ENCODE assay signal across 8 mouse cellular contexts in genomic region chr1:161035281-161035785, GRCm38 (mm10). TPM values are rescaled to one million over a fixed set of nuclear protein-coding genes. Genes with fewer than 3 reads are reported as not detected.
DNase-seq lines count a peak whose midpoint lies in the region; ATAC-seq and TF ChIP-seq lines count a peak whose summit lies in the region.

No protein-coding gene starts in this region.

- H3K79me2 ChIP-seq in liver, adult 2 months (ENCODE audit: control insufficient read depth, insufficient read depth, low read length) = no peaks in the 10 kb centered on the region

- ATAC-seq in forebrain, postnatal 0 days = peak; percentile 46
- peak; percentile 26 for ATAC-seq in neural tube, embryonic 12.5 days (ENCODE audit: low FRiP score, low read depth)

- peak overlapping the region; percentile 89 for H3K27ac ChIP-seq in forebrain, postnatal 0 days (ENCODE audit: low read depth, low read length)
- H3K27ac ChIP-seq in liver, adult 2 months (replicated peaks; ENCODE audit: insufficient read depth, low read depth, low read length) = peak overlapping the region; percentile 83
- H3K27ac ChIP-seq in neural tube, embryonic 12.5 days = peak overlapping the region; percentile 60; the same call in 1 of the 2 replicates

- peak; percentile 28 for DNase-seq in gastrocnemius, postnatal 14 days
- no peak for DNase-seq in gastrocnemius, adult 18-20 months (ENCODE audit: low spot score)
- DNase-seq in thymus, postnatal 4 days = peak; percentile 66
- no peak for DNase-seq in thymus, adult 18-20 months
- DNase-seq in forebrain, postnatal 0 days = no peak
- peak; percentile 31 for DNase-seq in liver, adult 2 months (ENCODE audit: extremely low read depth, low read depth, low spot score)
- no peak for DNase-seq in urinary bladder, adult 2 months (ENCODE audit: low spot score)

- intact Hi-C loops in gastrocnemius, postnatal 14 days (cut with DNase I; ENCODE audit: low total_unique reads) = no loop called here

- peak overlapping the region; percentile 77 for H3K9ac ChIP-seq in forebrain, postnatal 0 days
- peak overlapping the region; percentile 85 for H3K9ac ChIP-seq in liver, adult 2 months (ENCODE audit: low read depth, low read length)
- peak overlapping the region; percentile 83 for H3K9ac ChIP-seq in neural tube, embryonic 12.5 days

- peaks cover 11% of the 10 kb centered on the region; the same call in 1 of the 2 replicates for H3K4me1 ChIP-seq in forebrain, postnatal 0 days (ENCODE audit: insufficient read depth)
- peaks cover 17% of the 10 kb centered on the region; the same call in 1 of the 2 replicates for H3K4me1 ChIP-seq in liver, adult 2 months (ENCODE audit: control insufficient read depth, insufficient read depth, low read length)
- peaks cover 18% of the 10 kb centered on the region for H3K4me1 ChIP-seq in neural tube, embryonic 12.5 days

- WGBS in forebrain, postnatal 0 days = under 1% methylated on average over 14 of the region's 14 CpGs
- WGBS in liver, adult 2 months = under 1% methylated on average over 14 of the region's 14 CpGs
- under 1% methylated on average over 14 of the region's 14 CpGs for WGBS in neural tube, embryonic 12.5 days

- TF ChIP-seq POLR2A in liver, adult 2 months (IDR thresholded peaks at IDR 0.05; ENCODE audit: extremely low read depth, insufficient read depth, low read length) = no peak

- H3K9me3 ChIP-seq in forebrain, postnatal 0 days (ENCODE audit: low read length) = no peaks in the 10 kb centered on the region
- H3K9me3 ChIP-seq in neural tube, embryonic 12.5 days = no peaks in the 10 kb centered on the region

- peaks cover 49% of the 10 kb centered on the region for H3K36me3 ChIP-seq in forebrain, postnatal 0 days (ENCODE audit: insufficient read depth)
- H3K36me3 ChIP-seq in liver, adult 2 months (ENCODE audit: control insufficient read depth, insufficient read depth, low read length) = peaks cover 33% of the 10 kb centered on the region
- H3K36me3 ChIP-seq in neural tube, embryonic 12.5 days = peaks cover 45% of the 10 kb centered on the region

- H3K4me3 ChIP-seq in forebrain, postnatal 0 days (ENCODE audit: low read depth, low read length) = peak overlapping the region; percentile 88
- H3K4me3 ChIP-seq in liver, adult 2 months (ENCODE audit: insufficient read depth, low read depth, low read length) = peak overlapping the region; percentile 70
- peak overlapping the region; percentile 83 for H3K4me3 ChIP-seq in neural tube, embryonic 12.5 days

- peak overlapping the region; percentile 84 for H3K4me2 ChIP-seq in forebrain, postnatal 0 days (ENCODE audit: low read depth)
- peak overlapping the region; percentile 72 for H3K4me2 ChIP-seq in neural tube, embryonic 12.5 days (replicated peaks)

- no peak for TF ChIP-seq CTCF in forebrain, postnatal 0 days (IDR thresholded peaks at IDR 0.05; ENCODE audit: low read depth)
- no peak for TF ChIP-seq CTCF in liver, adult 2 months (IDR thresholded peaks at IDR 0.05; ENCODE audit: low read depth, low read length)

- no peaks in the 10 kb centered on the region for H3K27me3 ChIP-seq in forebrain, postnatal 0 days (ENCODE audit: insufficient read depth, low read length)
- H3K27me3 ChIP-seq in liver, adult 2 months (ENCODE audit: control insufficient read depth, insufficient read depth, low read length) = no peaks in the 10 kb centered on the region
- H3K27me3 ChIP-seq in neural tube, embryonic 12.5 days (replicated peaks) = no peaks in the 10 kb centered on the region

RNA-seq across cellular contexts. Expression of gene Zbtb37, which starts 0.7 kb away (rescaled TPM):
- 1 to 10 TPM; 4.6 to 9.1 TPM for total RNA-seq in gastrocnemius, postnatal 14 days (2021)
- total RNA-seq in gastrocnemius, adult 18-20 months (2021) = 1 to 10 TPM; 7.3 to 7.6 TPM
- total RNA-seq in forebrain, postnatal 0 days (2014; rRNA removed) = 19.7 and 30.2 TPM in 2 replicates
- 3.7 and 7.9 TPM in 2 replicates for polyA plus RNA-seq in forebrain, postnatal 0 days (2015; fragmentation: Nextera tagmentation; extraction: Ambion mirVana)
- 4.3 and 4.4 TPM in 2 replicates for total RNA-seq in liver, adult 2 months (2014; rRNA removed)
- 0.33 and 0.97 TPM in 2 replicates for polyA plus RNA-seq in liver, adult 2 months (2012; rRNA removed)
- 8.7 and 10.3 TPM in 2 replicates for polyA plus RNA-seq in neural tube, embryonic 12.5 days (2016; fragmentation: Nextera tagmentation; extraction: Ambion mirVana)
- 4.1 and 4.2 TPM in 2 replicates for polyA plus RNA-seq in urinary bladder, adult 2 months (2012; rRNA removed)

RNA-seq across cellular contexts. Expression of gene Dars2, which starts 35.1 kb away (rescaled TPM):
- total RNA-seq in gastrocnemius, postnatal 14 days (2021) = 10 to 100 TPM in 1 of 2 experiments, 1 to 10 TPM in 1; 9.9 to 10.2 TPM
- total RNA-seq in gastrocnemius, adult 18-20 months (2021) = 10 to 100 TPM; 12.3 to 14.5 TPM
- total RNA-seq in forebrain, postnatal 0 days (2014; rRNA removed) = 25.8 and 27.7 TPM in 2 replicates
- 28.9 and 29.3 TPM in 2 replicates for polyA plus RNA-seq in forebrain, postnatal 0 days (2015; fragmentation: Nextera tagmentation; extraction: Ambion mirVana)
- total RNA-seq in liver, adult 2 months (2014; rRNA removed) = 18.1 and 20.2 TPM in 2 replicates
- 11.4 and 13.9 TPM in 2 replicates for polyA plus RNA-seq in liver, adult 2 months (2012; rRNA removed)
- polyA plus RNA-seq in neural tube, embryonic 12.5 days (2016; fragmentation: Nextera tagmentation; extraction: Ambion mirVana) = 35.2 and 39.5 TPM in 2 replicates
- 17.0 and 17.9 TPM in 2 replicates for polyA plus RNA-seq in urinary bladder, adult 2 months (2012; rRNA removed)

RNA-seq across cellular contexts. Expression of gene Cenpl, which starts 35.2 kb away (rescaled TPM):
- 1 to 10 TPM; 1.2 to 1.4 TPM for total RNA-seq in gastrocnemius, postnatal 14 days (2021)
- total RNA-seq in gastrocnemius, adult 18-20 months (2021) = under 1 TPM; 0.34 to 0.66 TPM
- 1.7 and 2.6 TPM in 2 replicates for total RNA-seq in forebrain, postnatal 0 days (2014; rRNA removed)
- polyA plus RNA-seq in forebrain, postnatal 0 days (2015; fragmentation: Nextera tagmentation; extraction: Ambion mirVana) = 5.1 and 6.5 TPM in 2 replicates
- 7.0 and 9.5 TPM in 2 replicates for total RNA-seq in liver, adult 2 months (2014; rRNA removed)
- polyA plus RNA-seq in liver, adult 2 months (2012; rRNA removed) = 1.4 and 1.5 TPM in 2 replicates
- polyA plus RNA-seq in neural tube, embryonic 12.5 days (2016; fragmentation: Nextera tagmentation; extraction: Ambion mirVana) = 23.0 and 23.7 TPM in 2 replicates
- polyA plus RNA-seq in urinary bladder, adult 2 months (2012; rRNA removed) = 2.6 and 3.2 TPM in 2 replicates

RNA-seq across cellular contexts. Expression of gene Serpinc1, which starts 56.9 kb away (rescaled TPM):
- total RNA-seq in gastrocnemius, postnatal 14 days (2021) = under 1 TPM; 0.14 to 0.29 TPM
- total RNA-seq in gastrocnemius, adult 18-20 months (2021) = 1 to 10 TPM in 1 of 2 experiments, under 1 TPM in 1; 0.09 to 1.4 TPM
- total RNA-seq in forebrain, postnatal 0 days (2014; rRNA removed) = 0.10 and 0.15 TPM in 2 replicates
- polyA plus RNA-seq in forebrain, postnatal 0 days (2015; fragmentation: Nextera tagmentation; extraction: Ambion mirVana) = 1.2 and 2.3 TPM in 2 replicates
- total RNA-seq in liver, adult 2 months (2014; rRNA removed) = 3,274 and 4,209 TPM in 2 replicates
- polyA plus RNA-seq in liver, adult 2 months (2012; rRNA removed) = 4,695 and 5,808 TPM in 2 replicates
- 2.4 and 2.5 TPM in 2 replicates for polyA plus RNA-seq in neural tube, embryonic 12.5 days (2016; fragmentation: Nextera tagmentation; extraction: Ambion mirVana)
- polyA plus RNA-seq in urinary bladder, adult 2 months (2012; rRNA removed) = 0.22 and 0.27 TPM in 2 replicates

Comparison
In these comparisons a context has a peak if more than half of its experiments do, and no peak if none do; other contexts are left out.
1. DNase-seq: peak in gastrocnemius, postnatal 14 days (single experiment), thymus, postnatal 4 days (single experiment) and liver, adult 2 months (single experiment); none in gastrocnemius, adult 18-20 months (single experiment), thymus, adult 18-20 months (0 of 2), forebrain, postnatal 0 days (single experiment) and urinary bladder, adult 2 months (single experiment).
2. Peak in every context shown above with its lines, with median percentiles within 50 percentile points of each other: H3K27ac ChIP-seq, H3K4me3 ChIP-seq and H3K9ac ChIP-seq.